Mouse (Mus musculus) forebrain, postnatal 0 days (tissue): ENCODE data around the gene Nek7. TPM values are rescaled to one million over a fixed set of nuclear protein-coding genes. Genes with fewer than 3 reads are reported as not detected.
A peak's percentile ranks its signal among the peaks of the same experiment; 100 is the strongest.

Source experiments
- ATAC-seq: fragments of 200-750 bp; cut with Nextera tagmentation; 2 replicates; pipeline ENCODE4 v1.8.0; 2017; ENCODE audit warnings: mild to moderate bottlenecking, moderate library complexity
- DNase-seq: peaks from one replicate; pipeline ENCODE4 v3.0.0-alpha.2; 2015
- H3K27ac ChIP-seq: fragments of 300-500 bp; sonication (generic); 2 replicates; pipeline ENCODE4 v1.5.1; 2014; ENCODE audit warnings: low read depth, mild to moderate bottlenecking, antibody characterized with exemption, low read length, moderate library complexity, mixed read lengths
- H3K27me3 ChIP-seq: fragments of 300-500 bp; sonication (generic); 2 replicates; pipeline ENCODE4 v1.6.1; 2014; ENCODE audit warnings: mild to moderate bottlenecking, low read length, mixed read lengths; ENCODE audit not compliant: insufficient read depth
- H3K36me3 ChIP-seq: fragments of 300-500 bp; sonication (generic); 2 replicates; pipeline ENCODE4 v1.6.1; 2014; ENCODE audit warnings: mild to moderate bottlenecking, moderate library complexity; ENCODE audit not compliant: insufficient read depth
- H3K4me1 ChIP-seq: fragments of 300-500 bp; sonication (generic); 2 replicates; pipeline ENCODE4 v1.6.1; 2014; ENCODE audit warnings: antibody characterized with exemption; ENCODE audit not compliant: insufficient read depth
- H3K4me2 ChIP-seq: fragments of 300-500 bp; sonication (generic); 2 replicates; pipeline ENCODE4 v1.6.1; 2014; ENCODE audit warnings: low read depth, mild to moderate bottlenecking, moderate library complexity
- H3K4me3 ChIP-seq: fragments of 300-500 bp; sonication (generic); 2 replicates; pipeline ENCODE4 v1.5.1; 2014; ENCODE audit warnings: low read depth, low read length, mixed read lengths
- H3K9ac ChIP-seq: fragments of 300-500 bp; sonication (generic); 2 replicates; pipeline ENCODE4 v1.6.1; 2014; ENCODE audit warnings: mild to moderate bottlenecking
- H3K9me3 ChIP-seq: fragments of 300-500 bp; sonication (generic); 2 replicates; pipeline ENCODE4 v1.6.1; 2016; ENCODE audit warnings: low read length
- CTCF ChIP-seq: sonication (generic); IDR thresholded peaks from 2 replicates; pipeline ENCODE4 v1.5.1; 2016; ENCODE audit warnings: antibody characterized with exemption, control low read depth, low read depth
- WGBS: fragments of 180-500 bp; shearing (Covaris S2); extraction: QIAGEN DNeasy Blood & Tissue Kit; methylation state at CpG from one replicate; pipeline ENCODE4 v1.1.7; 2014; 5-methylcytosine and 5-hydroxymethylcytosine counted together
- polyA plus RNA-seq: library from polyadenylated mRNA; unstranded; fragments of >200 nt; fragmentation: Nextera tagmentation; extraction: Ambion mirVana; gene quantifications from 2 replicates; pipeline ENCODE4 v1.2.1, GENCODE M21; 2015
- total RNA-seq: library from RNA; depleted of rRNA; stranded (reverse); fragments of >200 nt; gene quantifications from 2 replicates; pipeline ENCODE4 v1.2.3, GENCODE M21; 2014

Nek7 gene
- total and polyA plus RNA-seq, 2 experiments from 2014 or later: 15.3 to 15.4 TPM

DNA sequence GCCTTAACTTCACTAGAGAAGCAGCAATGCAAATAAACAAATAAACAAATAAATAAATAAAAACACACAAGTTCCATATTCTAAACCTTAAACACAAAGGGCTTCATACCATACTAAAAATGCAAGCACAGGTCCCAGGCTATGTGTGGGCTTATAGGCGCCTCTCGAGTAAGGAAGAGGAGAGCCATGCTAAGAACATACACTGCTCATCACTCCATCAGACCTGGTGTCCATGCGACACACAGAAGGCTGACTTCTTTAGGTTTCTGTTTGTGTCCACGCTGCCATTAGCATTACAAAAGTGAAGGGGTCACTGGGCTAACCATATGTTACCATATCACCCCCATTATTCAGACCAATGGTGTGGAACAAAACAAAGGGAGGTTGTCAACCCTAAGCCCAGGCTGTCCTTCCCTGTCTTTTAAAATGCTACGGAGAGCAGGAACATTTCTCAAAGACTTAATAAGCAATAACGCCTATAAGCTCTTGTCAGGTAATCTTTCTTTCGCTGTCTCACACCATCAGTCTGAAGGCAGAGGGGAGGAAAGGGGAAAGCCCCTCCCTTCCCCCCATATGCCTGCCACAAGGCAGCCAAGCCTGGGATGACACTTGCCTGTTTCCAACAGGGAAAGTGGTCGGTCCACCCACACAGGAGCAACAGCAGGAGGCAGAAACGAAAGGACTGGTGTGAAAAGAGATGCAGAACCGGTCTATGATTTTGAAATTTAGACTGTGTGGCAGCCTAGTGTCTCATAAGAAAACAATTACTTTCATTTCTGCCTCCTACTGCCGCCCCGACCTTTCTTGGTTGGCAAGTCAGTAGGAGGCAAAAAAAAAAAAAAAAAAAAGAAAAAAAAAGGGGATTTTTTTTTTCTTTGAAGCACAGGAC lies 60.5 kb downstream of the Nek7 start:
- Histone ChIP-seq H3K27me3 (no peaks in the 10 kb centered on the region), H3K9ac (no peak overlapping the region), H3K36me3 (no peaks in the 10 kb centered on the region), H3K4me2 (no peak overlapping the region), H3K4me1 (no peaks in the 10 kb centered on the region), H3K9me3 (no peaks in the 10 kb centered on the region), H3K4me3 (no peak overlapping the region), H3K27ac (no peak overlapping the region)
- TF ChIP-seq CTCF: no peak
- no peak for ATAC-seq
- DNase-seq: no peak
- whole genome bisulfite sequencing: 45% methylated on average over 12 of the region's 12 CpGs

DNA sequence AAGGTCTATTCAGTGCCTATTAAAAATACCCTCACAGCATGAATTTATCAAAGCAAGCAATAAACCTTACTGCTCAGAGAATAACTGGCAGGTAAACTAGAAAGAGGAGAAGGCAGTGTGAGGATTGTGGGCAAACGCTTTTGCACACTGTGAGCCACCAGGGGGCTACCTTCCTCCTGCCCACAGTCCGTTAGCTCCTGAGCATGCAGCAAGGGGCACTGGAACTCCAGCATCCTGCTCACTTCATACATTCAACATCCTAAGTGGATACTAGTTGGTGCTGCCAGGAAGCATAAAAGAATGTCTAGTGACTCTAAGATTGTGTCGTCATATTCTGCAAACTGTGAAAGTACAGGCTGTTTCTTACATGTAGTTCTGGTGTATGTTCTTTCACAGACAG lies 61.6 kb downstream of the Nek7 start:
- no peak overlapping the region for H3K4me2 ChIP-seq
- 68% methylated on average over 3 of the region's 3 CpGs for WGBS
- no peak overlapping the region for H3K4me3 ChIP-seq
- H3K4me1 ChIP-seq: no peaks in the 10 kb centered on the region
- no peaks in the 10 kb centered on the region for H3K9me3 ChIP-seq
- H3K9ac ChIP-seq: no peak overlapping the region
- peak; percentile 39; the same call in 1 of the 2 replicates for TF ChIP-seq CTCF
- ATAC-seq: no peak
- no peaks in the 10 kb centered on the region for H3K27me3 ChIP-seq
- H3K36me3 ChIP-seq: no peaks in the 10 kb centered on the region
- H3K27ac ChIP-seq: no peak overlapping the region
- DNase-seq: no peak

DNA sequence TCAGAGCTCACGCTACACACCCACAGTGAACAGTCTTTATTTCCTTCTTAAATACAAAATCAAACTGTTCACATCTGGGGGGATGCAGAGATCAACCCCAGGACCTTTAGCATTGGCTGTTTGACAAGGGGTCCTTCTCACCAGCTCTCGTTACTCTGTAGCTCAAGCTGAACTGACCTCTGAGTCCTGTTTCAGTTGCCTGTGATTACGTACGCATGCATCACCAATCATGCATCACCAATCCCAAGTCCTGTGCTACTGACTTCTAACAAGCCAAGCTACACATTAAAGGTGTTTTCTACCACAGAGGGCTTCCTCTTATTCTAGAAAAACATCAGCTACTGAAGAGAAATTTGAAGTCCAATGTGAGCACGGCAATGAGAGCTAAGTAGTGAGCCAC lies 65.0 kb downstream of the Nek7 start:
- no peak overlapping the region for H3K4me3 ChIP-seq
- no peak for TF ChIP-seq CTCF
- H3K4me1 ChIP-seq: no peaks in the 10 kb centered on the region
- no peak overlapping the region for H3K9ac ChIP-seq
- WGBS: 83% methylated on average over 5 of the region's 5 CpGs
- H3K36me3 ChIP-seq: no peaks in the 10 kb centered on the region
- no peak overlapping the region for H3K4me2 ChIP-seq
- no peak for DNase-seq
- H3K27me3 ChIP-seq: no peaks in the 10 kb centered on the region
- no peak for ATAC-seq
- H3K27ac ChIP-seq: no peak overlapping the region
- no peaks in the 10 kb centered on the region for H3K9me3 ChIP-seq

DNA sequence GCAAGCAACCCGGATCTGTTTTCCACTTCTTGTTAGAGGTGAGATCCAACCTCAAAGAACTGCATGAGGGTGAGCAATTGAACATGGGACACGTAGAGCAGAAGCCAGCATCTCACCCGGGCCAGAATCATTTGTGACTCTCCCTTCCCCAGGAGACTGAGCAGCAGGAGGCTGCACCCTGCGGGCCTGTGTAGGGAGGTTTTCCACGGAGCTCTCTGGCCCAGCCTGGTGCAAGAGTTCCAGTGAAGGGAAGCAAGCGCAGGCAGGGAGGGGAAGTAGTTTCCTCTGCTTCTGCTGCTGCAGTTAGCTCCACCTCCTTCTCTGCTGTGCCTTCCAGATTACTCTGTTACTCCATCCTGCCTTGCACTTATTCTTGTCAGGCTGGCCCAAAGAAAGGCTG lies 69.8 kb downstream of the Nek7 start:
- H3K4me1 ChIP-seq: no peaks in the 10 kb centered on the region
- DNase-seq (no peak), ATAC-seq (no peak)
- 63% methylated on average over 6 of the region's 6 CpGs for WGBS
- no peaks in the 10 kb centered on the region for H3K9me3 ChIP-seq
- H3K27me3 ChIP-seq: no peaks in the 10 kb centered on the region
- TF ChIP-seq CTCF: no peak
- no peak overlapping the region for H3K27ac ChIP-seq
- H3K4me3 ChIP-seq: no peak overlapping the region
- H3K4me2 ChIP-seq: no peak overlapping the region
- no peak overlapping the region for H3K9ac ChIP-seq
- no peaks in the 10 kb centered on the region for H3K36me3 ChIP-seq

DNA sequence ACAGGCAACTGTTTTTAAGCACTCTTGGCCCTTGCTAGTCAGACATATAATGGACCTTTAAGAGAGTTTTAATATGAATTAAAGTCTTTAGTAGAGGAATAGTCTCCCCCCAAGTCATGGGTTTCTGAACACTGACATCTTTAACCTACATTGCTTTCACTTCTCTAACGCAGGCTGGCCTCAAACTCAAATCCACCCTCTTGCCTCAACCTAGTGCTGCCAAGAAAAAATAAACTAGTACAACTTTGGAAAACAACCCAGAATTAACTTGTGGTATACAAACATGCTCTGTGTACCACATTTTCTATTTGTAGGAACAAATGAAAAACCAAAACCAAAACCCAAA lies 77.8 kb downstream of the Nek7 start:
- TF ChIP-seq CTCF: no peak
- Histone ChIP-seq H3K27me3 (no peaks in the 10 kb centered on the region), H3K36me3 (no peaks in the 10 kb centered on the region), H3K9me3 (no peaks in the 10 kb centered on the region), H3K27ac (no peak overlapping the region), H3K4me3 (no peak overlapping the region), H3K9ac (no peak overlapping the region), H3K4me1 (no peaks in the 10 kb centered on the region), H3K4me2 (no peak overlapping the region)
- WGBS: 81% methylated on average over 1 of the region's 1 CpGs
- DNase-seq: no peak
- no peak for ATAC-seq

DNA sequence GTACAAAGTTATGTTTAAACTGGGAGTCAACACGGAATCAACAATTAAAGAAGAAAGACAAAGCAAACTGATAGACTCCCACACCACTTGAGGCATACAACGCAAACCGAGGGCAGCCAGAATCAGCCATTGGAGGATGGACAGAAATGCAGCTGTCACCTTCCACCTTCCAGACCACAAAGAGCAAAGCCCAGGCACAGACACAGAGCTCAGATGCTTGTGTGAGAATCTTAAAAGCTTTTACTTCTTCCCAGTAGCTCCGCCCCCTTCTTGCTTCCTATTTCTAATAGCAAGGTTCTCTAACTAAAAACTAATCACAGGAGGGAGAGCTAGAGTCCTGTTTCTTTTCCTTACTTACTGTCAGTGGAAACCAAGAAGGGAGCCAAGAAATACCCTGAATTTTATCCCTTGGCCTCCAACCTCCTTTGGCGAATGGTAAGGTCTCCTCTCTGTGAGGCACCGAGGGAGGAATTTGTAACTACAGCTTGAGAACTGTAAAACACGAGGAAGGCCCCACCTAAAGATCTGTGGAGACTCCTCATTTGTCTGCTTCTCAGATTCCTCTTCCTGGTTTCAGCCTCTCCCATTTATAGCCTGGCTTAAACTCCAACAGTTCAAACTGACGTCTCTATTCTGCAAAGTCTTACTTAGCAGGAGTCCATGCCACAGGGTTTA lies 78.3 kb downstream of the Nek7 start:
- ATAC-seq (no peak), DNase-seq (no peak)
- H3K4me2 ChIP-seq: no peak overlapping the region
- no peaks in the 10 kb centered on the region for H3K9me3 ChIP-seq
- H3K27me3 ChIP-seq: no peaks in the 10 kb centered on the region
- 81% methylated on average over 8 of the region's 8 CpGs for WGBS
- H3K9ac ChIP-seq: no peak overlapping the region
- H3K4me3 ChIP-seq: no peak overlapping the region
- H3K36me3 ChIP-seq: no peaks in the 10 kb centered on the region
- TF ChIP-seq CTCF: no peak
- no peaks in the 10 kb centered on the region for H3K4me1 ChIP-seq
- no peak overlapping the region for H3K27ac ChIP-seq

DNA sequence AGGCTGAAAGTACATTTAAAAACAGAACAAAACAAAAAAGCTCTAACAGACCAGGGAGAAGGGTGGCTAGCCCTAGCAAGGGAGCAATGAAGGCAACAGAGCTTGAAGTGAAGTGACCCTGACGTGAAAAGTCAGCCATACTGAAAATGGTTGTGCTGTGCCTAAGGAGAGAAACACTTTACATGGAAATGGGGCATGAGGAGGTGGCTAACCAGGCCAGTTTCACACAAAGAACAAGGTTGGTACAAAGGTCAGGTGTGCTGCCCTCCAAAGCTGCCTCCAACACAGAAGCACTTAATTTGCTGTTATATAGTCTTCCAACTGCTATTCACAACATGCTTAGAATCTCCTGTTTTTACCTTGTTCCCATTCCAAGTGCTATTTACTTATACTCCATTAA lies 80.2 kb downstream of the Nek7 start:
- Histone ChIP-seq H3K4me2 (no peak overlapping the region), H3K27me3 (no peaks in the 10 kb centered on the region), H3K27ac (no peak overlapping the region), H3K9ac (no peak overlapping the region), H3K4me3 (no peak overlapping the region), H3K9me3 (no peaks in the 10 kb centered on the region), H3K4me1 (no peaks in the 10 kb centered on the region), H3K36me3 (no peaks in the 10 kb centered on the region)
- ATAC-seq (no peak), DNase-seq (no peak)
- TF ChIP-seq CTCF: no peak
- 71% methylated on average over 1 of the region's 1 CpGs for WGBS
